Mouse (Mus musculus) c-Kit-negative CD71-positive TER-119-positive erythroid progenitor cells, embryonic 14.5 days (primary cell): ENCODE measurements around the gene Rtraf.
"Not testable (repeated sequence)": the region's sequence is repeated elsewhere in the genome, so short reads cannot be mapped to it uniquely, and the experiment has no call there.

Experiments used
- DNase-seq: peaks from one replicate; pipeline ENCODE4 v3.0.0-alpha.2; 2013; ENCODE audit warnings: low read depth, low spot score

The Rtraf gene

DNA sequence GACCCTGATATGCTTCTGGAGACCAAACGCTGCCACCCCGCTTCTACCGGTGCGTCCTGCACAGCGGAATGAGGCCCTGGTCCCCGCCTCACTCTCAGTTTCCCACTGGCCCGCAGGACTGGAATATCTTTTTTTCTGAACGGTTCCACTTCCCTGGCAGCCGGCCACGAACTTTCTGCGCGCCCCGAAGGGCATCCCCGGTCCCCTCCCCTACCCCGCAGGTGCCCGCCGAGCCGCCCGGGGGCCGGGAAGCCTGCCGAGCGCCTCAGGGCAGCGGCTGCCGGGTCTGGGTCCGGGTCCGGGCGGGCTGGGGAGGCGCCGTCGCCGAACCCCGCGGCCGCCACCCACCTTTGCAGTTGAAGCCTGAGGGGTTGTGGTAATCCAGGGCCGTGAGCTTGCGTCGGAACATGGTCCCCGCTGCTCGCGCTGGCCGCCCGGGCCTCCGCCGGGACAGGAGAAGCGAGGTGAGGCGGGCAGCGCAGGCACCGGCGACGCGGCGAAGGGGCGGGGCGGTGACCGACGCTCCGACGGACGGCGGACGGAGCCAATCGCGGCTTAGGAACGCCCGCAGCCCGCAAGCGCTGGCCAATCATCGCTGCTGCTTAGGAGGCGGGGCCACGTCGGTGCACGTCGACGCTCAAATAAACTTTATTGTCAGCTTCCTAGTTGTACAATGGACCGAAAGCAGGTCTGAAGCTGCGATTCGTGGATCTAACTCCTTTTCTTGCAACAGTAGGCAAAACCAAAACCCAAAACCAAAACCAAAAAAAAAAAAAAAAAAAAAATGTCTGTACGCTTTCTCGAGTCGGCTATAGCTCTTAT is at the start of gene Rtraf:
TSS of gene Rtraf (minus strand) at position 504 of the 822 bp plus-strand sequence.
- DNase-seq = peak; percentile 89

DNA sequence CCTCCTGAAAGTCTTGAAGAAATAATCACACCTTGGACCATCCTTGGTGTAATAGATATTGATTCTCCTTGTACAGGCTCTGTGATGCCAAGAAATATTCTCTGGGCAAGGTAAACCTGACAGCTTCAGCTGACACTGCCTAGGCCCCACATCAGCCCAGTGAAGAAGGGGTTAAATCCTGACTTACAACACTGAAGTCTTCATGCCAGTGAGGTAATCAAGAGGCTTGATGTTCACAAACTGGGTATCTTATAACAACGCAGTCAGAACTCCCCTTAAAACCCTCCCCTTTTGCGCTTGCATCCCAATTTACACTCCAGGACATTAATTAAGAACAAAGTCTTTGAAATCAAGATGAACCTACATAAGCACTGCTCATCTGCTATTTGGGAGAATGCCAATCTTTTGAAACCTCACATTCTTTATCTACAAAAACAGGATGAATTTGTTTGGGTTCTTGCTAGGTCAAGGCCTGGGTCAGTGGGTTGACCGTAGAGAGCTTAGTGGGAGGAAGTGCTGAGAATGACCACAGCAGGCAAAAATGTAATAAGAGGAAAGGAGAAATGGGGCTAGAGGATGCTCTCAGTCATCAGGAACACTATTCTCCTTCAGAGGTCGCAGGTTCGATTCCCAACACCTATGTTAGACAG is 43.8 kb upstream of the Rtraf start:
- no peak for DNase-seq

DNA sequence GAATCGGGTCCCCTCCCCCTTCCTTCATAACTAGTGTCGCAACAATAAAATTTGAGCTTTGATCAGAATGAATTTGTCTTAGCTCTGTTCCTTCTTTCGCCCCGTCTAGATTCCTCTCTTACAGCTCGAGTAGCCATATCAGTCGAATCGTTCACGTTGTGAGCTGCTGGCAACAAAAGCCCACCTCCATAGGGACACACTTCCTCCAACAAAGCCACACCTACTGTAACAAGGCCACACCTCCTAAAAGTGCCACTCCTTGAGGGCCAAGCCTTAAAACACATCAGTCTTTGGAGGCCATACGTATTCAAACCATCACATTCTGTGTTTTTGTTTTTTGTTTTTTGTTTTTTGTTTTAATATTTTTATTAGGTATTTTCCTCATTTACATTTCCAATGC is 41.5 kb upstream of the Rtraf start:
- not testable (repeated sequence) for DNase-seq

DNA sequence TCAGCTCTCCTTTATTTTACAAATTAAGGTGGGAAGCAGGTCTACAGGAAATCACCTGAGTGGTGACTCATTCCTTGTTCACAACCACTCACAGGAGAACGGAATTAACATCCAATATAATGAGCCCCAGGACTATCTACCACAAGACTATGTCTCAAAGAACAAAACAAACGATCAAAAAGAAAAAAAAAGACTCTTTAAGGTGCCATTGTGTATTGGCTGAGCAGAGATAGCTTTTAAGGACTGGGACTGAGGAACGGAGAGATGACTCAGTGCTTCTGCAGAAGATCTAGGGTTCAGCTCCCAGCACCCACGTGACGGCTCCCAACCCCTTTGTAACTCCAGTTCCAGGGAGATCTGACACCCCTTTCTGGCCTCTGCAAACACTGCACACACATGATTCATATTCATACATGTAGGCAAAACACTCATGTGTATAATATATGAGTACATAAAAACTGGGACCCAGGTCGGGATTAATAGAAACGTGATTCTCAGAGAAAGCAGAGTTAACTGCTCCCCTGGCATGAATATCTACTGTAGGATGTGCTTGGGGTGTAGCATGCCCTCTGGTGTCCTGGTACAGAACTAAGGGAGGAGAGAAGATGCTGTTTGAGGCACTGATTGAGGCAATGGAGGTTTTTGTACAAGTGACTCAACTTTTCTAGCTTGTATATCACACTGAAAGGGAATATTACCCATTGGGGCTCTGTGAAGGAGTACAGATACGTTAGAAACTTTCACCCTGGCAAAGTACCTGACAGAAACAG is 37.9 kb upstream of the Rtraf start:
- no peak for DNase-seq

DNA sequence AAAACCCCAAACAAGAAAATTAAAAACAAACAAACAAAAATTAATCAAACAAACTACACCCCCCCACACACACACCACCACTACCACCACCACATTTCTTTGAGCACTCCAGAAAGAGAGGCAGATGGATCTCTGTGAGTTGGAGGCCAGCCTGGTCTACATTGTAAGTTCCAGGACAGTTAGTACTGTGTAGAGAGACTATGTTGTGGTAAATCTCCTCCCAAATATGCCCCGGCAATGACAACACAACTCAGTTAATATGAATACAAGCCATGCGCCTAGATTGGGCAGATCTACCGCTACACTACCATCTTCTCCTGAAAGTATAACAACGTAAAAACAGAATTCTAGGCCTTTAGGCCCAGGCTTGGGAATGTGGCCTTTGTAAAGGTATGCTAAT is 36.7 kb upstream of the Rtraf start:
- DNase-seq = no peak

DNA sequence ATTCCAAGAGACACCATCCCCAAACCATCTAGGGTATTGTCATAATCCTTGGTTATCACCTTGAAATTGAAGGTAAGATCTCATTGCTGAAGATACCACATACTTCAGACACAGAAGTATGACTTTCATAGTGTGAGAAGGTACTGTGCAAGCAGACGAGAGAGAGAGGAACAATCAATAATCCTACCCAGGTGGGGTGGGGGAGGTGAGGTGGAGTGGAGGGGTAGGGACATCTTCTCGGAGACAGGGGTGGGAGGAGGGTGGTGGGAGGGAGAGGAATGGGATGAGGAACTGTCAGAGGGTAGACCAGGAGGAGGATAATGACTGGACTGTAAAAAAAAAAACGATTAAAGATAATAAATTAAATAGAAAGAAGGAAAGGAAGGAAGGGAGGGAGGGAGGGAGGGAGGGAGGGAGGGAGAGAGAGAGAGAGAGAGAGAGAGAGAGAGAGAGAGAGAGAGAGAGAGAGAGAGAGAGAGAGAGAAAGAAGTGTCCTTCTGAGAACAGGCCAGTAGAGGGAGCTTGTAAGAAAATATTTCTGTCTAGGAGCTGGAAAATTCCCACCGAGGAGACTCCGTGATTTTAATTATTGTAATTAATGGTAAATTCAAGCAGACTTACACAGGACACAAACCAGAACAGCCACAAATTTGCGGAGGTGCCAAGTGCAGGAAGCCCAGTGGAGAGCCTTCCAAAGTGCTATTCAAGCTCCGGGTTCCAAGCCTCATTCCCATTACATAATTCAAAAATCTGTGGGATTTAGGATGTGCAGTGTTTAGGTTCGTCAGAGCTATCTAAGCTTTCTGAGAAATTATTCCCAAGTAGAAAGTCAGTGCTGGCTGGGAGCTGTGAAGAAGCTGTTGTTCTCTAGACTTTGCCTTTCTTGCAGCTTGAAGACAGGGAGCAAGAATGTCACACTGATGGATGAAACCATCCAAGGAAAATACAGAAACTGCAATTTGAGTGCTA is 35.5 kb upstream of the Rtraf start:
- no peak for DNase-seq

DNA sequence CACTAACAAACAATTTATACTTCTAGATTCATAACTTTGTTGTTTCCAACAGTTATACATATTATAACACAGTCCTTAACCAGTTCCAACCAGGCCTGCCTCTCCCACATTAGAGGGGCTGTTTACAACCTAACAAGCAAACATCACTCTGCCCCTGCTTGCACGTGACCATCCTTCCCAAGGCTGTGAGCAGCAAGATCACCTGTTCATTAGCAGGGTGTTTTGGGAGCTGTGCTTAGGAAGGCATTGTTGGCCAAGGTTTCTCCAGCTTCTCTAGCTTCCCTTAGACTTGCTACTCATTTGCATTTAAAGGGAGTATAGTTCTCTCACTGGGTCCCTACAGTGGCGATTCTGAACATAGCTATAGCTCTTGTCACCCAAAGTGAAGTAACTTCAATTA is 34.7 kb upstream of the Rtraf start:
- DNase-seq = no peak

DNA sequence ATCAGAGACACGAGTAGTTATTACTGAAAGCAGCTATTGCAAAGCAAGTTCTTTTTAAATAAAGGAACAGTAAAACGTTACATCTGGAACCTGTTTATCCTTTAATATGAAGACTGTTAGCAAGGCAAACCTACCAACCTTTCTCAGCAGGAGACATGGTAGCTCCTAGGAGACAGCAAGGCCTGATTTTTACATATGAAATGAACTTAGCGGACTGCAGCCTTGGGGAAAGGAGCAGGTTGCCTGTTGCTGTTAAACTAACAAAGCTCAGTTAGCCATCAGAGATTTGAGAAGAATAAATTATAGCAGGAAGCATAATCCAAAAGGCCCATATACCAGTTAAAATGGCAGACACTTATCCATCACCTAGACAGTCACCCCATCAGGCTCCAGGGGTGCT is 29.8 kb upstream of the Rtraf start:
- DNase-seq = no peak

DNA sequence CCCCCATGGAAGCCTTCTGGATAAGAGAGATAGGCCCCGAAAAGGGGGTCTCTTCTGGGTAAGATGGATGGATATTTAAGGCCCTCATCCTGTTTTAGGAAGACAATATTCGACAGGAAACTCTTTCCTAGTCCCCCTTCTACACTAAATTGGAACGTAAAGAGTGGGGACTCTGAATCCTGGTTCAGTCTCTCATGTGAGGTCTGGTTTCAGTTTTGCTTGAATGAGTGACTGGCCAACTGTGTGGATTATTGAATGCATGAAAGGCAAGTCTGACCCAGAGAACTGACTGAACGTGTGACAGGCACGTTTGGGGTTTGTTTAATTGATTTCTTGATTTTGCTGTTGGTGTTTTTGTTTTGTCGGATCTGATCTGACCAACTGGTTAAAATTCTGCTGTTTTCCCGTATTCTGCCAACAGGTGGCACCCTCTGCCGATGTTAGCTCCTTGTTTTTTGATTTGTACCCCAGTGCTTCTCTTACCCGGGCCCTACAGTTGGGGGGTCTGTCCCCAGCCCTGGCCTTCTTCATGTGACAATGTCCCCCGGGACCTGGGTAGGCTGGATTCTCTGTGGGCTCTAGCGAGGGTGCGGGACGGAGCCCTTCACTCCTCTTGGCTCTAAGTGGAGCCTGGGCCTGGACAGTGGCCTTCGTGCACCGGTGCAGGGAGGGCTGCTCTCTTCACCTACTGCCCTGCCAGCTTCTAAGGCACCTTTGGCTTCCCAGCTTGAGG is 16.1 kb upstream of the Rtraf start:
- no peak for DNase-seq

DNA sequence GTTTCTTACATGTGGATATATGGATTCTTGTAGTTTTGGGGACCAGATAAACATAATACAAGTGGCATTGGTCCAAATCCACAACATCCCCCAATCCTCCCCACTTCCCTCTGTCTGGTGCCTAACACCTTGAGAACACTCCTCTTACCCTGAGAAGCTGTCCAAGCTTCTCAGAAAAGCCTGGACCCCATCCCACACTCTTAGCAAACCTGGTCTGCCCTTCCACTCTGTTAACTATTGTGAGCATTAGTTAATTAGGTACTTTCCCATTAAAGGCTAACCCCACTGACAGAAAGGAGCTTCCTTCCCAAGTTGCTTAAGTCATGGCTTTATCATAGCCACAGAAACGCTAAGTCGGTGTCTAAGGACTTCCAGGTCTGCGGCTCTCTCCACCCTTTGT is 12.7 kb upstream of the Rtraf start:
- DNase-seq = no peak

DNA sequence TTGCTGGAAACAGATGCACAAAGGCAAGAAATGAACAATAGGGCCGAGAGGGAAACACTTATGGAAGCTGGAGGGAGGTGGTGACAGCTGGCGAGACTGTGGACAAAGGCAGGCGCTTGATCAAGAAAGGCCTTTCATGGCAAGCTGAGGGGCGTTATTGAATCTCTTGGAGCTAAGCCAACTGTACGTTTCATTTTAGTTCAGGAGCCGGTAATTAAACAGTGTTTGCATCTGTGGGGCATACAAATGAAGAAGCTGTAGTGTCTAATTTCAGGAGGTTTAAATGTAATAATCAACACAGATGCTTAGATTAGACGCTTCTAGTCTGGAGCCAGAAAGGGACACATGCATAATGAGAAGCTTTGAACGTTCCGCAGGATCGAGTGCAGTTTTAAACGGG is 1.9 kb upstream of the Rtraf start:
- DNase-seq = no peak

DNA sequence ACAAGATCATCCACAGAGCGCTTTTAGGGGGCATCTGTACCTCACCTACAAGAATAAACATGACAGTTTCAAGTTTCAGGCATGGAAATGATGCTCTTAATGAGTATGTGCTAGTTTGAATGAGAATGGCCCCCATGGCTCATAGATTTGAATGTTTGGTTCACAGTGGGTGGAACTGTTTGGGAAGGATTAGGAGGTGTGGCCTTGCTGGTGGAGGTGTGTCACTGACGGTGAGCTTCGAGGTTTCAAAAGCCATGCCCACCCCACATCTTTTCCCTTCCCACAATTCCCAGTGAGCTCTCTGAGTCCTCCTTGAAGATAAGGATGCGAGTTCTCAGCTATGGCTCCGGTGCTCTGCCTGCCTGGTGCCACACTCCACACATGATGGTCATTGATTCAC is 1.9 kb downstream of the Rtraf start:
- DNase-seq = no peak

DNA sequence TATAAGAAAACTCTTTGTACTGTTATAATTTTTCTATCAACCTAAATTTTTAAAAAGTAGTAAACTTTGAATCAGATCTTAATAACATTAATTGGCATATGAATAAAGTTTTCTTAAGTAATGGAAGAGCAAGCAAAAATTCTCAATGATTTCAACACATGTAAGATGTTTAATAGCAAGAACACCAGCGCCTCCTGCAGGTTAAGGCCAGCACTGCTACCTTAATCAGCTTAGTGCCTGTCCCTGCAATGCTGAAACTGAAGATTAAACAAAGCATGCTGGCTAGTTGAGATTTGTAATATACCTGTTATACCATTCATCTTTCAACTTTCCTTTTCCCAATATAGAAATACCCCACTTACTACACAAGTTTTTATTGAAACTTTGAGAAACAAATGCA is 5.7 kb downstream of the Rtraf start:
- DNase-seq = peak; percentile 47

DNA sequence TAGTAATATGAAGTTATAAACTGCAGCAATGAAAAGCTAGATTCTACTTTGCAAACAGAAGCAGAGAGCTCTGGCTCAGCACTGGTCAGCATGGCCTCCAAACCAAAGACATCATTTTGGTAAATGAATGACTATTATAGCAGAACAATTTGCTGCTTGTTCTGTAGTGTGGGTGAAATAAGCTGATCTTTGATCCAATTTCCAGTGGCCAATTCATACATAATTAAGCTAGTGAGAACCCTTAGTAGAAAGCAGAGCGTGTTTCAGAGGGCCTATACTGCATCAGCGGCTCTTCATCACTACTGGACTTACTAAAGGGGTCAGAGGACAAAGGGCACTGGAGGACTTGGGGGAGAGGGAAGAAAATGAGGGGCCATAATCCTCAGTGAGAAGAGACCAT is 10.6 kb downstream of the Rtraf start:
- DNase-seq = no peak

DNA sequence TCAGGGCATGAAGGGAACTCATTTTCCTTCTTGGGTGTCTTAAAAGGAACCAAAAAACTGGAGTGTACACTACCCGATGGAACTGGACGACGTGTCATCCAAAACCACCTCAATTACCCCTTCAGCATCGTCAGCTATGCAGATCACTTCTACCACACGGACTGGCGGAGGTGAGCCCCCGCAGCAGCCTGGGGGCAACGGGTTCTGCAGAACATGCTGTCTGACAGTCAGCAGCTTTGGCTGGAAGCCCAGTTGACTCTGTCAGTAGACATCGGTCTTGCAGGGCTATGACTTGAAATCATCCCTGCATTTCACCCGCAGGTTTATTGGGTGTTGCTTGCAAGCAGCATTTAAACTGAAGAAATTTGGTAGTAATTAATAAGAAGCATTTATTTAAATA is 13.7 kb downstream of the Rtraf start:
- DNase-seq = no peak

DNA sequence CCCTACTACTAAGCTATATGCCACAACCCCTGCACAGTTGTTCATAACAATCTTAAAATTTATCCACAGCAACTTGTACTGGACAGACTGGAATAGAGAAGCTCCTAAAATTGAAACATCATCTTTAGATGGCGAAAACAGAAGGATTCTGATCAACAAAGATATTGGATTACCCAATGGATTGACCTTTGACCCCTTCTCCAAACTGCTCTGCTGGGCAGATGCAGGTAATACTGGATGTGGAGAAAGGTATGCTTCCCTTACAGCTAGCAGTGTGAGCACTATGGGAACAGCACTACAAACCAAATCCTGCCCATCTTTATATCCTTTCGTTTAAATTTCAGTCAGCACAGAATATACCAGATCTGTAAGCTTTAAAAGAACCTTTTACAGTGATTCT is 15.8 kb downstream of the Rtraf start:
- no peak for DNase-seq

DNA sequence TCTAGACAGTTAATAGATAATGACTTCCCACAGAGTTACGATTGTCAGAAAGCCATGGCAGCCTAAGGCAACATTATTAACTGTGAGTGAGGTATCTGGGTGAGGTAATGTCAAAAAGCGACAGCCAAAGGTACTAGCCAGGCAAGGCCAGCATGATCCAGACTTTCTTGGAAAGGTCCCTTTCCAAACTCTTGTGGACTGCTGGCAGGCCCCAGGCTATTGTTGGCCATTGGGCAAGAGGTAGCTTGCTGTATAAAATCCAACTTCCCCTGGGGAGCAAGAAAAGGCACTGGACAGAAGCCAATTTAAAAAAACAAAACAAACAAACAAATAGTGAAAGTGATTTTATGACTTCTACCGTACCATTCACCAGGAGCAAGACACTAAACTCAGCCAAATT is 16.3 kb downstream of the Rtraf start:
- no peak for DNase-seq

DNA sequence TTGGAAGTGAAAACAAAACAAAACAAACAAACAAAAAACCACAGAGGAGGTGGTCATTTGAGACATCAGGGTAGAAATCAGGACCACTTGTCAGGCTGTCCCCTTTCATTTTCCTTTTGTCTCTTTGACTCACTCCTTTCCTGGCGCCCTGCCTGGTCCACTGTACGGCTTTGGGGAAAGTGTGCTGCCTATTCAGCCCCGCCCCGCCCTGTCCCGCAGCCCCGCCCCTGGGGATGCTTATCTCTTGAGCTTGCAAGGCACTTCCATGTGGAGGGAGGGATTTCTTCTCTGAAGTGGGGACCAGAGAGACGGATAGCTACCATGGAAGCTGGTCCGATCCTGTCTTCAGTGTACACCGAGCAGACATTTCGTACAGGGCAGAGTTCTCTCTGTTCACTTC is 20.0 kb downstream of the Rtraf start:
- DNase-seq = no peak

DNA sequence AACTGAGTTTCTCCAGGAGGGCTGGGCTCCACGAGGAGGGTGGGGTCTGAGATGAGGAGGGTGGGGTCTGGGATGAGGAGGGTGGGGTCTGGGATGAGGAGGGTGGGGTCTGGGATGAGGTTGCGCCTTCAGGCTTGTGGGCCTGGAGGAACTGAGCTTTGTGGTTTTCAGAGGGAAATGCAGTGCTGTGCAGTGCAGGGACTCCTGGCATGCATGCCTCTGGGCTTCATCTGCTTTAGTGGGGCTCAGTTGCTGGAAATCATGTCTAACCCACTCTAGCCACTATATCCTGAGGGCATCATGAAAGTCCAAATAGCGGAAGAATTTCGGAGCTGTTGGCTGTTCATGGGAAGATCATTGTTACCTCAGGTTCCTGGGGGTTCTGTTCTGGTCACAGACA is 20.4 kb downstream of the Rtraf start:
- no peak for DNase-seq

DNA sequence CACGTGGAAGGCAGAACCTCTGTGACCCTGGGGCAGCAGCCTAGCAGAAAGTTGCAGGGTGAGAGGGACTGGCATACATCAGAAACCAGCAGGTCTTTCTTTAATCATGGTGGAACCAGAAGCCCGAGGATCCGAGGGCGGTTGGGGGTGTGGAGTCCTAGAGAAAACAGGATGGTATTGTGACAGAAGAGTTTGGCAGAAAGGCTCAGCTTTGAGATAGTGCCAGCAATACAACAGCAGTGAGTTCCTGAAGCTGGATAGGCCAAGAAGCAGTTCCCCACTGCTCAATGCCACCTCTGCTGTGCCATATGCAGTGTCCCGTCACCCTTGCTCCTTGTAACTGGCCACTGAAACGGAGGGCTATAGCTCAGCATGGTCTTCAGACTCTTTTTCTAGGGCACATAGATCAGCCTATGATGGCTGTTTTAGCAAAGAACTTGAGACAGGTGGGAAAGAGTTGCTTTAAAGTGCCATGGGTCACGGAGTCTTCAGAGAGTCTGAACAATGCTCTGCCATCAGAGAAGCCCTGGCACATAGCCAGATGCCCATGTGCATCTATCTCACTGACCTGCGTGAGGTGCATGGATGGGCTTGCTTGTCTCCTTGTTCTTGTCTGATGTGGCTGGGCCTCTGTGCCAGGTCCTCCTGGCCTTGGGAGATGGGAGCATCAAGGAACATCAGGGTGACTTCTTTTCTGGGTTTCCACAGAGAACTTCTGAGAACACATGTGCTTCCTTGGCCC is 22.0 kb downstream of the Rtraf start:
- no peak for DNase-seq
